Mouse (Mus musculus) MEL (cell line): ENCODE results near the gene Nck2.

Experiments used
- E2F4 ChIP-seq: IDR thresholded peaks from 2 replicates; pipeline ENCODE4 v1.6.1; 2011; ENCODE audit warnings: low read depth, low read length, improper control_type of control experiment, borderline replicate concordance
- GABPA ChIP-seq: IDR thresholded peaks from 2 replicates; pipeline ENCODE4 v1.6.1; 2012; ENCODE audit warnings: low read depth, mild to moderate bottlenecking, inconsistent platforms, low read length, improper control_type of control experiment, moderate library complexity
- MXI1 ChIP-seq: IDR thresholded peaks from 2 replicates; pipeline ENCODE4 v1.6.1; 2011; ENCODE audit warnings: mild to moderate bottlenecking, low read depth, low read length, improper control_type of control experiment
- SMC3 ChIP-seq: IDR thresholded peaks from 2 replicates; pipeline ENCODE4 v1.6.1; 2011; ENCODE audit warnings: low read depth, low read length, improper control_type of control experiment

DNA sequence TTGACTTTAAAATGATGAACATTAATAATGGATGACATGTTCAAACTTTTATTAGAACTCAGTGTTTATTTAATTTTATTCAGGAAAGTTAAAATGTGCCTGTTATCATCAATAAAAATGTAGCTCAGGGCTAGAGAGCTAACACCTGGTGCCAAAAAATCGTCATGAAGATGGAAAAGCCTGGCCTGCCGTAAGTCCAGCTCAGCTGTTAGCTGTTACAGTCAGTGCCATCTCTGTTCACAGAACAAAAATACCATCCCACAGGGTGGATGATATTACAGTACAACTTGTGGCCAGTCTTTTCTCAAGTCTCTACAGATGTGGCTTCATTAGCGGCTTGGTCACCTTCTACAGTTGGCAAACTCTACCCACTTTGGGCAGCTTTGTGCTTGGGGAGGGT is 106.1 kb downstream of the Nck2 start:
- no peak for TF ChIP-seq SMC3
- no peak for TF ChIP-seq MXI1
- TF ChIP-seq E2F4: no peak
- TF ChIP-seq GABPA: no peak
